Mouse (Mus musculus) testis, postnatal 10 days (tissue): ENCODE results near the gene Fbxo28.

ENCODE experiments used
- DNase-seq: peaks from one replicate; pipeline ENCODE4 v3.0.0; 2021; ENCODE audit warnings: low spot score

Fbxo28 gene

GRCm38 (mm10) chr1:182288601-182289000, 52.8 kb downstream of the Fbxo28 start:
- peak; percentile 12 for DNase-seq

- DNase-seq = no peak
Measured at GRCm38 (mm10) chr1:182287781-182288180, 53.6 kb downstream of the Fbxo28 start.

GRCm38 (mm10) chr1:182284795-182285194, 56.6 kb downstream of the Fbxo28 start:
- DNase-seq = no peak

GRCm38 (mm10) chr1:182283231-182283630, 58.2 kb downstream of the Fbxo28 start:
- DNase-seq = peak; percentile 38

- peak; percentile 97 for DNase-seq
Measured at GRCm38 (mm10) chr1:182282091-182283075, 59.0 kb downstream of the Fbxo28 start, which contains the start of gene Degs1. Degs1 (minus strand) TSS chr1:182282804.

GRCm38 (mm10) chr1:182281251-182281711, 60.1 kb downstream of the Fbxo28 start:
- DNase-seq = peak; percentile 42

- DNase-seq = no peak
Measured at GRCm38 (mm10) chr1:182280577-182280976, 60.9 kb downstream of the Fbxo28 start.

- DNase-seq = no peak
Measured at GRCm38 (mm10) chr1:182280046-182280445, 61.4 kb downstream of the Fbxo28 start.

- no peak for DNase-seq
Measured at GRCm38 (mm10) chr1:182279436-182279835, 62.0 kb downstream of the Fbxo28 start.

GRCm38 (mm10) chr1:182275109-182275508, 66.3 kb downstream of the Fbxo28 start:
- no peak for DNase-seq

GRCm38 (mm10) chr1:182271632-182272031, 69.8 kb downstream of the Fbxo28 start:
- no peak for DNase-seq

- DNase-seq = no peak
Measured at GRCm38 (mm10) chr1:182271130-182271529, 70.3 kb downstream of the Fbxo28 start.

GRCm38 (mm10) chr1:182268317-182268716, 73.1 kb downstream of the Fbxo28 start:
- no peak for DNase-seq

- no peak for DNase-seq
Measured at GRCm38 (mm10) chr1:182266028-182266525, 75.4 kb downstream of the Fbxo28 start.
